Mouse (Mus musculus) MEL (cell line): ENCODE data around the gene Prss35. TPM values are rescaled to one million over a fixed set of nuclear protein-coding genes. Genes with fewer than 3 reads are reported as not detected.

ENCODE experiments used
- DNase-seq: peaks from one replicate; pipeline ENCODE4 v3.0.0; 2011; ENCODE audit warnings: low read depth, low spot score
- H3K27ac ChIP-seq: 2 replicates; pipeline ENCODE4 v1.5.1; 2012; ENCODE audit warnings: low read depth, mild to moderate bottlenecking, control low read depth, low read length, moderate library complexity; ENCODE audit not compliant: control insufficient read depth
- H3K27me3 ChIP-seq, 2 experiments: fragments of 150-350 bp in 1 of 2; sonication (generic) in 1 of 2; 2 replicates each; pipeline ENCODE4 v1.6.1; 2012; ENCODE audit warnings: low read length in 2 of 2, mild to moderate bottlenecking in 2 of 2, improper control_type of control experiment in 1 of 2, moderate library complexity in 1 of 2; ENCODE audit not compliant: insufficient read depth in 2 of 2, control insufficient read depth in 1 of 2
- H3K36me3 ChIP-seq, 2 experiments: 2 replicates each; pipeline ENCODE4 v1.6.1; 2012 to 2014; ENCODE audit warnings: low read length in 2 of 2, improper control_type of control experiment in 1 of 2, inconsistent platforms in 1 of 2, mild to moderate bottlenecking in 1 of 2; ENCODE audit not compliant: insufficient read depth in 2 of 2, control insufficient read depth in 1 of 2
- H3K4me1 ChIP-seq, 2 experiments: fragments of 150-350 bp in 1 of 2; sonication (generic) in 1 of 2; 2 replicates each; pipeline ENCODE4 v1.6.1; 2012; ENCODE audit warnings: low read length in 2 of 2, improper control_type of control experiment in 1 of 2, mild to moderate bottlenecking in 1 of 2; ENCODE audit not compliant: insufficient read depth in 2 of 2, control insufficient read depth in 1 of 2
- H3K4me3 ChIP-seq, 2 experiments: fragments of 150-350 bp in 1 of 2; sonication (generic) in 1 of 2; 2 replicates each; pipeline ENCODE4 v1.5.1; 2012; ENCODE audit warnings: low read depth in 2 of 2, low read length in 2 of 2, mild to moderate bottlenecking in 2 of 2, moderate library complexity in 2 of 2, control low read depth in 1 of 2, improper control_type of control experiment in 1 of 2; ENCODE audit not compliant: control insufficient read depth in 1 of 2, insufficient read depth in 1 of 2
- H3K79me2 ChIP-seq: 2 replicates; pipeline ENCODE4 v1.6.1; 2012; ENCODE audit warnings: mild to moderate bottlenecking, low read length, moderate library complexity; ENCODE audit not compliant: control insufficient read depth, poor library complexity, insufficient read depth
- H3K9ac ChIP-seq: 2 replicates; pipeline ENCODE4 v1.6.1; 2012; ENCODE audit warnings: low read depth, mild to moderate bottlenecking, control low read depth, low read length, moderate library complexity; ENCODE audit not compliant: control insufficient read depth, poor library complexity, severe bottlenecking
- H3K9me3 ChIP-seq: fragments of 150-350 bp; sonication (generic); replicated peaks from 2 replicates; pipeline ENCODE4 v1.6.1; 2012; ENCODE audit warnings: mild to moderate bottlenecking, low read length, improper control_type of control experiment, moderate library complexity; ENCODE audit not compliant: insufficient read depth
- CHD2 ChIP-seq: IDR thresholded peaks from 2 replicates; pipeline ENCODE4 v1.6.1; 2011; ENCODE audit warnings: low read length, improper control_type of control experiment
- CTCF ChIP-seq, 3 experiments: IDR thresholded peaks in 2 of 3; conservative IDR thresholded peaks in 1 of 3; 2 replicates each; pipeline ENCODE4 v1.5.1; 2011 to 2012; ENCODE audit warnings: low read length in 3 of 3, low read depth in 2 of 3, mild to moderate bottlenecking in 2 of 3, improper control_type of control experiment in 1 of 3, inconsistent platforms in 1 of 3, mixed read lengths in 1 of 3, moderate library complexity in 1 of 3; ENCODE audit not compliant: control insufficient read depth in 1 of 3, insufficient read depth in 1 of 3, poor library complexity in 1 of 3, severe bottlenecking in 1 of 3
- E2F4 ChIP-seq: IDR thresholded peaks from 2 replicates; pipeline ENCODE4 v1.6.1; 2011; ENCODE audit warnings: low read depth, low read length, improper control_type of control experiment, borderline replicate concordance
- ELF1 ChIP-seq: IDR thresholded peaks from 2 replicates; pipeline ENCODE4 v1.6.1; 2014; ENCODE audit warnings: low read depth, mild to moderate bottlenecking, inconsistent platforms, low read length, improper control_type of control experiment, moderate library complexity
- GABPA ChIP-seq: IDR thresholded peaks from 2 replicates; pipeline ENCODE4 v1.6.1; 2012; ENCODE audit warnings: low read depth, mild to moderate bottlenecking, inconsistent platforms, low read length, improper control_type of control experiment, moderate library complexity
- GATA1 ChIP-seq: IDR thresholded peaks from 2 replicates; pipeline ENCODE4 v1.6.1; 2011; ENCODE audit warnings: low read depth, low read length, improper control_type of control experiment
- HCFC1 ChIP-seq: IDR thresholded peaks from 2 replicates; pipeline ENCODE4 v1.6.1; 2012; ENCODE audit warnings: low read depth, mild to moderate bottlenecking, inconsistent platforms, low read length, improper control_type of control experiment, moderate library complexity
- JUND ChIP-seq: IDR thresholded peaks from 2 replicates; pipeline ENCODE4 v1.6.1; 2011; ENCODE audit warnings: low read depth, mild to moderate bottlenecking, improper control_type of control experiment, low read length
- KAT2A ChIP-seq: conservative IDR thresholded peaks from 2 replicates; pipeline ENCODE4 v1.6.1; 2012; ENCODE audit warnings: low read depth, low read length, improper control_type of control experiment, inconsistent platforms
- MAFK ChIP-seq: IDR thresholded peaks from 2 replicates; pipeline ENCODE4 v1.6.1; 2011; ENCODE audit warnings: low read depth, mild to moderate bottlenecking, low read length, improper control_type of control experiment, borderline replicate concordance
- MAX ChIP-seq: IDR thresholded peaks from 2 replicates; pipeline ENCODE4 v1.6.1; 2011; ENCODE audit warnings: low read length, improper control_type of control experiment
- MAZ ChIP-seq: IDR thresholded peaks from 2 replicates; pipeline ENCODE4 v1.6.1; 2012; ENCODE audit warnings: low read depth, mild to moderate bottlenecking, inconsistent platforms, low read length, improper control_type of control experiment
- MEF2A ChIP-seq: IDR thresholded peaks from 2 replicates; pipeline ENCODE4 v1.6.1; 2014; ENCODE audit warnings: low read depth, mild to moderate bottlenecking, inconsistent platforms, low read length, improper control_type of control experiment; ENCODE audit not compliant: poor library complexity, insufficient replicate concordance, severe bottlenecking; ENCODE audit errors: extremely low read depth
- MXI1 ChIP-seq: IDR thresholded peaks from 2 replicates; pipeline ENCODE4 v1.6.1; 2011; ENCODE audit warnings: mild to moderate bottlenecking, low read depth, low read length, improper control_type of control experiment
- MYB ChIP-seq: IDR thresholded peaks from 2 replicates; pipeline ENCODE4 v1.6.1; 2011; ENCODE audit warnings: mild to moderate bottlenecking, low read depth, low read length, improper control_type of control experiment
- MYC ChIP-seq: IDR thresholded peaks from 2 replicates; pipeline ENCODE4 v1.6.1; 2011; ENCODE audit warnings: low read depth, mild to moderate bottlenecking, low read length, improper control_type of control experiment, moderate library complexity
- NELFE ChIP-seq: IDR thresholded peaks from 2 replicates; pipeline ENCODE4 v1.6.1; 2011; ENCODE audit warnings: low read depth, low read length, improper control_type of control experiment
- POLR2A ChIP-seq, 2 experiments: IDR thresholded peaks; 2 replicates each; pipeline ENCODE4 v1.6.1; 2011 to 2012; ENCODE audit warnings: low read length in 2 of 2, mild to moderate bottlenecking in 2 of 2, control low read depth in 1 of 2, improper control_type of control experiment in 1 of 2, low read depth in 1 of 2, moderate library complexity in 1 of 2; ENCODE audit not compliant: control insufficient read depth in 1 of 2, insufficient read depth in 1 of 2, poor library complexity in 1 of 2
- POLR2AphosphoS2 ChIP-seq: IDR thresholded peaks from 2 replicates; pipeline ENCODE4 v1.6.1; 2011; ENCODE audit warnings: low read length, improper control_type of control experiment
- RAD21 ChIP-seq: IDR thresholded peaks from 2 replicates; pipeline ENCODE4 v1.6.1; 2011; ENCODE audit warnings: mild to moderate bottlenecking, low read depth, low read length, improper control_type of control experiment
- RCOR1 ChIP-seq: IDR thresholded peaks from 2 replicates; pipeline ENCODE4 v1.6.1; 2012; ENCODE audit warnings: low read depth, mild to moderate bottlenecking, inconsistent platforms, low read length, improper control_type of control experiment
- TBP ChIP-seq: IDR thresholded peaks from 2 replicates; pipeline ENCODE4 v1.8.0; 2011; ENCODE audit warnings: low read depth, low read length, improper control_type of control experiment
- TCF12 ChIP-seq: IDR thresholded peaks from 2 replicates; pipeline ENCODE4 v1.6.1; 2014; ENCODE audit warnings: low read depth, mild to moderate bottlenecking, inconsistent platforms, low read length, improper control_type of control experiment, moderate library complexity
- UBTF ChIP-seq: IDR thresholded peaks from 2 replicates; pipeline ENCODE4 v1.6.1; 2012; ENCODE audit warnings: low read depth, mild to moderate bottlenecking, inconsistent platforms, low read length, improper control_type of control experiment, moderate library complexity, borderline replicate concordance; ENCODE audit not compliant: insufficient read depth
- ZC3H11A ChIP-seq: IDR thresholded peaks from 2 replicates; pipeline ENCODE4 v1.6.1; 2012; ENCODE audit warnings: low read depth, mild to moderate bottlenecking, inconsistent platforms, low read length, improper control_type of control experiment
- ZMIZ1 ChIP-seq: IDR thresholded peaks from 2 replicates; pipeline ENCODE4 v1.6.1; 2012; ENCODE audit warnings: low read depth, mild to moderate bottlenecking, inconsistent platforms, low read length, improper control_type of control experiment, moderate library complexity
- polyA plus RNA-seq, 2 experiments: library from polyadenylated mRNA; stranded (reverse) in 1 of 2; unstranded in 1 of 2; fragments of >175 nt in 1 of 2; fragments of >200 nt in 1 of 2; gene quantifications; 2 replicates each; pipeline versions ENCODE4 v1.2.1 to v1.2.4; 2012; ENCODE audit warnings: low replicate concordance in 2 of 2, low read depth in 1 of 2; ENCODE audit not compliant: insufficient read length in 2 of 2, insufficient read depth in 1 of 2, missing spikeins in 1 of 2
- total RNA-seq: library from RNA; depleted of rRNA; stranded (reverse); fragments of 300-350 nt; gene quantifications from 2 replicates; pipeline ENCODE4 v1.2.3, GENCODE M21; 2012

Prss35 gene
- total and polyA plus RNA-seq, 3 experiments = not detected

GRCm38 (mm10) chr9:86762477-86763376 lies 19.3 kb downstream of the Prss35 start:
- Histone ChIP-seq H3K9ac (no peak overlapping the region), H3K27ac (no peak overlapping the region), H3K79me2 (no peaks in the 10 kb centered on the region), H3K9me3 (no peaks in the 10 kb centered on the region), H3K27me3 (peaks cover 2 to 3% of the 10 kb centered on the region in 2 experiments; a peak in 1 of 4 replicates), H3K4me3 (no peak overlapping the region), H3K36me3 (no peaks in the 10 kb centered on the region), H3K4me1 (no peaks in the 10 kb centered on the region)
- DNase-seq = no peak
- TF ChIP-seq HCFC1 = no peak
- TF ChIP-seq UBTF = no peak
- TF ChIP-seq TCF12 = no peak
- TF ChIP-seq KAT2A = no peak
- TF ChIP-seq MEF2A = no peak
- no peak for TF ChIP-seq TBP
- no peak for TF ChIP-seq CTCF (IDR thresholded peaks at IDR 0.05 in 2 of 3, conservative IDR thresholded peaks at IDR 0.05 in 1 of 3; ENCODE audit: control insufficient read depth in 1 of 3, insufficient read depth in 1 of 3, low read depth in 2 of 3, low read length in 3 of 3, poor library complexity in 1 of 3, severe bottlenecking in 1 of 3)
- no peak for TF ChIP-seq RAD21
- no peak for TF ChIP-seq MAX
- no peak for TF ChIP-seq CHD2
- no peak for TF ChIP-seq ZMIZ1
- TF ChIP-seq JUND = no peak
- no peak for TF ChIP-seq MYB
- TF ChIP-seq POLR2AphosphoS2 = no peak
- no peak for TF ChIP-seq GABPA
- no peak for TF ChIP-seq ELF1
- no peak for TF ChIP-seq RCOR1

- Histone ChIP-seq H3K9me3 (no peaks in the 10 kb centered on the region), H3K27me3 (peaks cover 2 to 3% of the 10 kb centered on the region in 2 experiments; a peak in 1 of 4 replicates), H3K79me2 (no peaks in the 10 kb centered on the region)
- TF ChIP-seq E2F4 = no peak
- no peak for TF ChIP-seq POLR2A (IDR thresholded peaks at IDR 0.05; ENCODE audit: control insufficient read depth in 1 of 2, insufficient read depth in 1 of 2, low read depth in 1 of 2, low read length in 2 of 2, poor library complexity in 1 of 2)
- TF ChIP-seq KAT2A = no peak
- TF ChIP-seq MXI1 = no peak
- no peak for TF ChIP-seq GATA1
- TF ChIP-seq ELF1 = no peak
- no peak for TF ChIP-seq TCF12
- no peak for TF ChIP-seq MAX
- TF ChIP-seq POLR2AphosphoS2 = no peak
- TF ChIP-seq NELFE = no peak
- no peak for TF ChIP-seq ZC3H11A
- no peak for TF ChIP-seq CTCF (IDR thresholded peaks at IDR 0.05 in 2 of 3, conservative IDR thresholded peaks at IDR 0.05 in 1 of 3; ENCODE audit: control insufficient read depth in 1 of 3, insufficient read depth in 1 of 3, low read depth in 2 of 3, low read length in 3 of 3, poor library complexity in 1 of 3, severe bottlenecking in 1 of 3)
- TF ChIP-seq MAZ = no peak
- TF ChIP-seq MAFK = no peak
- no peak for TF ChIP-seq MEF2A
- TF ChIP-seq MYC = no peak
- TF ChIP-seq UBTF = no peak
- TF ChIP-seq, all 39 proteins: peak for 0
- H3K9ac ChIP-seq = no peak overlapping the region
- H3K27ac ChIP-seq = no peak overlapping the region
- DNase-seq = no peak
- no peak overlapping the region for H3K4me3 ChIP-seq
- no peaks in the 10 kb centered on the region for H3K36me3 ChIP-seq
- no peaks in the 10 kb centered on the region for H3K4me1 ChIP-seq
Measured at GRCm38 (mm10) chr9:86764002-86764401, 20.6 kb downstream of the Prss35 start.
